Mouse (Mus musculus) ovary, adult 2 months (tissue): ENCODE data around the gene Myo5a. TPM values are rescaled to one million over a fixed set of nuclear protein-coding genes. Genes with fewer than 3 reads are reported as not detected.

Experiments used
- polyA plus RNA-seq: library from polyadenylated mRNA; depleted of rRNA; stranded (reverse); fragments of >200 nt; gene quantifications from 2 replicates; pipeline ENCODE4 v1.2.3, GENCODE M21; 2012; rRNA removed

Myo5a gene
- polyA plus RNA-seq: 6.1 and 6.5 TPM in 2 replicates

GRCm38 (mm10) chr9:75070457-75071028 lies at the start of gene Myo5a:
Gene Myo5a, plus strand, starts transcription at chr9:75071015.

DNA sequence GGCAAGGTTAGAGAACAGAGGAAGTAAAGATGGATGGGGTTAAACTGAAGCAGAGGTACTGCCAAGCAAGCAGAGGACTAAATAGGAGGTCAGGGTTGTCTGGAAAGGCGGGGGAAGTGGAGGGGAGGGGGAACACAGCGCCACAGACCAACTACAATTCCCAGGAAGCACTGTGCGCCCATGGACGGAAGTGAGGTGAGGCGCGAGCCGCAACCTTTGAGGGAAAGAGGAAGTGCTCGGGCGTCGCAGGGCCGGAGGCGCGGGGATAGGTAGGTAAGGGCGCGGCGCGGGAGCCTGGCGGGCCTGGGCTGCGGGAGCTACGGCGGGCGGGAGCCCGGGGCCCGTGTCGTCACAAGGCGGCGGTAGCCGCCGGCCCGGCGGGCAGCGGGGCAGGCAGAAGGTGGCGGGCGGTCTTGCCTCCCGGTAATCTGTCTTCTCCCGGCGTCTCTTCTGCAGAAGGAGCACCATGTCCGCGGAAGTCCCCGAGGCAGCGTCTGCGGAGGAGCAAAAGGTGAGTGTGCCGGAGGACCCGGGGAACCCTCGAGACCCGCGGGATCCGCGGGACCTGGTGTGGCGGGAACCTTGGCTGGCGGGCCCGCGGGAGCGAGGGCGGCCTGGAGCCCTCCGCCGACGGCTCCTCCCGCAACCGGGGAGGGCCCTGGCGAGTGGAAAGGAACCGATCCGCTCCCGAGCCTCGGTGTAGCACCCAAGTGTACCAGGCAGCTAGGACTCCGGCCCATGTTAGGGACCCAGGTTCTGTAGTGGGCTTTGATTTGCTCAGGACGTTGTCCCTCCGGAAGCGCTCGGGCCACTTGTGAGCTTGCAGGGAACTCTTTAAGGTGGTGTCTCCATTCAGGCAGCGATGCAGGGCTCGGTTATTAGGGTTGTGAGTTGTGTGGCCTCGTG lies 33.1 kb upstream of the Myo5a start, which contains the start of gene Arpp19:
TSS of gene Arpp19 (plus strand) at position 164 of the 906 bp plus-strand sequence.

GRCm38 (mm10) chr9:75231841-75232746 lies 161.3 kb downstream of the Myo5a start, which contains the start of gene Myo5c:
Gene Myo5c, plus strand, starts transcription at chr9:75232020.

Other genes with a start within 250 kb of the Myo5a start
- gene Onecut1, start 209.1 kb upstream of the Myo5a start, polyA plus RNA-seq: 0.15 and 0.37 TPM in 2 replicates
- 20.9 and 21.5 TPM in 2 replicates for gene Fam214a, start 118.1 kb upstream of the Myo5a start, polyA plus RNA-seq
- 7.9 and 11.9 TPM in 2 replicates for gene Arpp19, start 33.4 kb upstream of the Myo5a start, polyA plus RNA-seq
- gene Myo5c, start 161.0 kb downstream of the Myo5a start, polyA plus RNA-seq: 9.3 and 10.3 TPM in 2 replicates
- 35.7 and 43.3 TPM in 2 replicates for gene Gnb5, start 235.3 kb downstream of the Myo5a start, polyA plus RNA-seq